Mouse (Mus musculus) kidney, adult 11 months (tissue): ENCODE results near the gene Arsg.
"Not testable (repeated sequence)": the region's sequence is repeated elsewhere in the genome, so short reads cannot be mapped to it uniquely, and the experiment has no call there.

Source experiments
- DNase-seq: peaks from one replicate; pipeline ENCODE4 v3.0.0; 2022

The Arsg gene

DNA sequence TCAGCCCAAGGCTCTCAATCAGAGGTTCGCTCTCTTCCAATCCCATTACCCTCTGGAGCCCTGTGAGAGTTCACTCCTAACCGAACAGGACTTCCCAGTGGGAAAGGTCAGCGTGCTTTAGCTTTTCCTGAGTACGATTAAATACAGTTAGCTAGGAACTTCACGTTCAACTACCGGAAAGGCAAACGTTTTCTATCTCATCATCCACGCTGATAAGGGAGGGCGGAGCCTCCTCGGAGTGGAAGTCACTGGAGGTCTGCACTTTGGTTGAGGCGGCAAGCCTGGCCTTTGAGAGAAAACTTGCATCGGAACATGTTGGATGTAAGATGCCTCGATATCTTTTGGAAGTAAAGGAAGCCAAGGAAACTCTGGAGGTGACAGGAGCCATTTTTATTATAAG, 113.8 kb downstream of the Arsg start:
- no peak for DNase-seq

DNA sequence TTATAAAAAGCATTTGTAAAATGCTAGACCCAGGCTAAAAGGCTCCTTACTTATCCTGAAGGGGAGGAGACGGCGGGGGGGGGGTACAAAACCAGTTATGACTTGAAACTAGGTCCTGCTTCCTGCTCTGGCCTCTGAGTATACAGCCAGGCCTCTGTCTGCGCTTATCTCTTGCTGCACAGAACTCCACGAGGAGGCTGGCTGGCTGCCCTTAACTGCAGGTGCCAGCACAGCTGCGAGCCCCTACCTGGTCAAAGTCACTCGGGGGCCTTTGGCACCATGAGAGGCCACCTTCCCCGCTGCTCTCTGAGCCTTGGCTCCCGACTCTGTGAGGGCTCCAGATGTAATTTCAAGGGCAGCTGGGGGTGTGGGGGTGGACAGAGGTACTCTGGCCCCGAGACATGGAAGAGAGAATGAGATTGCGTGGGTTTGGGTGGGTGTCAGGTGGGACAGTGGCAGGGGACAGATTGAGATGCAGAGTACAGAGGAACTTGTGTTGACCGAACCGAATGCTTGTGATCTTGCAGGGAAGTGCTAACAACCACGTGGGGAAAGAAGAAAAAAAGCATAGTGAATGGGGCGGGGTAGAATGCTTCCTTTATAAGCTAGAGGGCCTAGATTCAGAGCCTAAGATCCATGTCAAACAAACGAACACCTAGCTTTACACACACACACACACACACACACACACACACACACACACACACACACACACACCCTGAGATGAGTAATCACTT, 114.6 kb downstream of the Arsg start:
- no peak for DNase-seq

DNA sequence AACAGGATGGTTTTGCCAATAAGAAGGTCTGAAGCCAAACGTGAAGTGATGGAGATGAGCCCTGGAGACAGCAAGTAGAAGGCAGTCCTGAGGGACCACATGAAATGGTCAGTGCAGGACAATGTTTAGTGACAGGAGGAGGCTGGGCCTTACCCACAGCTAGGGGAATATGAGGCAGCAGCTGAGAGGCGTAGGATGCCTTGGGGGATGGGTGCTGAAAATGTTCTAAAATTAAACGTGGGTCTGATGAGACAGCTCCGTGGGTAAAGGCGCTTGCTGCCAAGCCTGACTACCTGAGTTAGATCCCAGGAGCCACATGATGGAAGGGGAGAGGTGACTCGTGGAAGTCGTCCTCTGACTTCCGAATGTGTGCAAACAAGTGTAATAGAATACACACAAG, 116.8 kb downstream of the Arsg start:
- DNase-seq, result no peak

DNA sequence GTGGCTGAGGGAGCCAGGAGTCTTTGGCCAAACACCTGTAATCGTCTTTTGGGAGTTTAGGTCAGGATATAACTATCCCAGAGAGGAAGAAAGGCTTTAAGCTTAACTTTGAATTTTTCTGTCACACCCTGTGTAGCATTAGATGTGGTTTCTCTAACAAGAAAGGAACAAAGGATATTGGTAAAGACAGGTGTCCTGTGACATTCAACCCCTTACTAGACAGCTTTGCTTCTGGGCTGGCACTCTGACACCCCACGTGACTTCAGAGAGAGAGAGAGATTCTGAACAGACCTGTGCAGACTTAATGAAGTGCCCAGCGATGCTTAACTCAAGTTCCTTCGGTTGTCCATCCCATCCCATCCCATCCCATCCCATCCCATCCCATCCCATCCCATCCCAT, 118.3 kb downstream of the Arsg start:
- no peak for DNase-seq

DNA sequence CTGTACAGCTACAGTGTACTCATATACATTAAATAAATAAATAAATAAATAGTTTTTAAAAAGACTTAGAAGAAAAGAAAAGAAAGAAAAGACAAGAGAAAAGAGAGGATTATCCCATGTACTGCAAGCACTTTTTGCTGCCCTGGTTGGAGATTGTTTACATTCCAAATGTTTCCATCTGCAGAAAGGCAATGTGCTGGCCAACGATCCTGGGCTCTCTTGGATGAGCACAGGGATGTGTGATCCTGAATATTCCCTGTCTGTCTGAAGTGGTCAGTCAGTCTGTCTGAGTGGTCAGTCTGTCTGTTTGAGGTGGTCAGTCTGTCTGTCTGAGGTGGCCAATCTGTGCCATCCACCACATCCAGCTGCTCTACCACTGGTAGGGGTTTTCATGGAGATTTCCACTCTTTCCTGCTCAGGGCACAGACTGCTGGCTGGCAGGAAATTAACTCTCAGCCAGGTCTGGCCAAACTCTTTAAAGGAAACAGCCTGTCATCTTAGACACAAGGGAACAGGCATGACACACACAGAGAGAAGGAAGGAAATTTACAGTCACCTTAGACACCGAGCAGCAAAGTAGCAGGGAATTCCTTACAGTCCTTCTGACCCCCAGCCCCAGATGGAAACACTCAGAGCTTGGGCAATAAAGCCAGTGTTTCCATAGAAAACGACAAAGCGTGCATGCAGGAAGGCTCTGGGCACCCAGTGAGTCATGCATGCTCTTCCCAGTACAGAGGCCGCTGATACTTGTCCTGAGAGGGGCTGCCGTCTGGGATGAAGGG, 120.2 kb downstream of the Arsg start:
- DNase-seq, result no peak

DNA sequence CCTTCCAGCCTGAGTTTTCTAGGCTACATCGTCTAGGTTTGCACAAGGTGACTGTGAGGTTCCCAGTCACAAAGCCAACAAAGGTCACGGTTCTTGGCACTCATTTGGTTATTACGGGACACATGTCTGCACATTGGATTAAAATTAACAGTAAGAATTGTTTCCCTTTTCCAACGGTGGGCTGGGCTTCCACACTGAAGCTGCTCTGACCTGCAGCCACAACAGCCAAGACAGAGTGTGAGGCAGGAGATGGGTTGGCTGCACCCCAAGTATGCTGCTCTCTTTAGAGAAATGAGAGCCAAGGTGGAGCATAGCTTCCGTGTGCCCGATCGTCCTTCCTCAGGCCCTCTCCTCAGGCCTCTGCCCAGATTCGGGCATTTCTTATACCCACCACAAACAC, 121.6 kb downstream of the Arsg start:
- DNase-seq, result peak; percentile 37

DNA sequence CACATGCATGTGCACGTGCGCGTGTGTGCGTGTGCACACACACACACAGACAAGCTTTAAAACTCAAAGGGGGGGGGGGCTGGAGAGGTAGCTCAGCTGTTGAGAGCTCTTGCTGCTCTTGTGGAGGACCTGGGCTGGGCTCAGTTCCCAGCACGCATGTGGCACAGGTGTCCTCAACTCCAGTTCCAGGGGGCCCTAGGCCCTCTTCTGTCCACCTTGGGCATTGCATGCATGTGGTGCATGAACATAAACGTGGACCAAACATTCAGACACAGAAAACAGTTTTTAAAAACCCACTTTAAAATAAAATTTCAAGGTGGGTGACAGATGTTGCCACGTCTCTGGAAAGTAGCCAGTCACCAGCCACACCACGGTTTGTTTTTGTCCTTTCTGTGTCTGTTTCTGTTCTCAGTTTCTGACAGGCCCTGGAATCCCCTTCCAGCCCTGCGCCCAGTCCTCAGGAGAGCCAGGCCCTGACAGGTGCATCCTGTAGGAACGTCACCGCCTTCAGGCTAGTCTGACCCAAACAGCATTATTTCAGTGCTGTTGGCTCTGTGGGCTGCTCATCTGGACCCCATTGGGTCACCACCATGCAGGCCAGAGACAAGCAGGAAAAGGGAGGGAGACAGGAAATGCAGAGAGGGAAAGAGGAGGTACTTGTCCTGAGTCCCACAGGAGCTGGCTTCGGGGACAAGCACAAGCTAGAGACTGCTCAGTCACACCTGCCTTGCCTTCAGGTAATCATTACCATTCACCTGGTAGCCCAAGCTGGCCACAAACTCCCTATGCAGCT, 125.8 kb downstream of the Arsg start:
- DNase-seq, result no peak

DNA sequence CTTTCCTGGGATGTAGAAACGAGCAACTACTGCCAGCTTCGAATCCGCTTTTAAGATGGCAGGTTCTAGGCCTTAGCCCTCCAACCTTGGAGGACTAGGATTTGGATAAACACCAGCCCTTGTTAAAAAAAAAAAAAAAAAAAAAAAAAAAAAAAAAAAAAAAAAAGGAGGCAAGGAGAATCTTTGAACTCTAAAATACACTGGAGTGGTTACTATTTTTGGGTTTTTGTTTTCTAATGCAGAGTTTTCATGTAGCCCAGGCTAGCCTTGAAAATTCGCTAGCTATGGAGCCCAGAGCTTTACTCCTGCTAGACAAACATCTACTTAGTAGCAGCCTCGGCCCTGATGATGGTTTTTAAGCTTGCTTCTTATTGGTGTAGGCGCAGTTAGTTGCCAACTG, 134.4 kb downstream of the Arsg start:
- DNase-seq, result no peak

DNA sequence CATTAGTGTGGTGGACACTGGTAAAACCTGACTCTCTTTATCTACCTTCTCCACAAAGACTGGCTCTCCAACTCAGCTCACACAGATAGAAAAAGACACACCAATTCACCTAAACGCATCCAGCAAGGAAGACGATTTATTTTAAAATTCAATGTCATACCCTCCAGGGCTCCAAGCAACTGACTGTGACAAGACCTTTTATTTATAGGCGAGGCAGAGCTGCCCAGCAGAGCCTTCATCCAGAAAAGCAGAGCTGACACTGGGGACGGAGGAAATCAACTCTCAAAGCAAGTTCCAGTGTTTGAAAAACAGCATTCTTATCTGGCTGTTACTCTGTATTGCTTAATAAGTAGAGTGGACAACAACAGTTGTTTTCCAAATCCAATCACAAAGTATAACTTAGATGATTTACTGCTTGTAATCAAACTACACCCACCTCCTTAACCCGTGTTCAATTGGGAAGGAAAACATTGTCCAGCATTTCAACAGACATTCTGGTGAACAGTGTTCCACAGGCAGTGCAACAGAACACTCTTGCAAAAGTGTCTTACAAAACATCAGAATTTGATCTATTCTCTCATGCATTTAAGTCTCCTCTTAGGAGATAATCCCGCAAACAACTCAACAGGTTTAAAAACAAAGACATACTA, 135.9 kb downstream of the Arsg start:
- DNase-seq, result no peak

DNA sequence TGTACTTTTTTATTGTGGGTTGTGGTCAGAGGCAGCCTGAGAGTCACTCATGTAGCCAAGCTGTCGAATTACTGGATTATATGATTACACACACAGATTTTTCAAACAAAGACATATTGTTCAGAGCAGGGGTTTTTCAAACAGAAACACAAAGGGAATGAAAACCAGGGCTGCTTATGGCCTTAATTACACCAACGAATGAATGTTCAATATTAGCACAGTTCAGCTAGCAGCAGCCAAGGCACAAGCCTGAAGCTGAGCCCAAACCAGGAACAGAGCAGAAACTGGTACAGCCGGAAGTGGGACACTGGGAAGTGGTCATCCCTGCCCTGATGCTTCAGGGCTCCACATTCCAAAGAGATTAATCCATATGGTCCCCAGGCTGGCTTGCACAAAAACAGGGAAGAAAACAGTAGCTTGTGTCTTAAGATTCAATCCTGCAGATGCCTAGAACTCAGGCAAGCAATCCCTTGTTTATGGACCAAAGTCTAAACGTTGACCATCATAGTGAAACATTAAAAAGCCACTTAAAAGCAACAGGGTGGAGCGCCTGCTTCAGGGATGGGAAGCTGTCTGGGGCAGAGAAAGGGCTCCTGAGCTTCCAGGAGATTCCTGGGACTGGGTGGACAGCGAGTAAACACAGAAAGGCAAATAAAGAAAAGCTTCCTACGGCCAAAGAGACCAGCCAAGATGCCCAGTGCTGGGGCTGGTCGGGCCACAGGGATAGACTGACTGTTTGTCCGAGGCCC, 137.0 kb downstream of the Arsg start:
- peak; percentile 53 for DNase-seq

DNA sequence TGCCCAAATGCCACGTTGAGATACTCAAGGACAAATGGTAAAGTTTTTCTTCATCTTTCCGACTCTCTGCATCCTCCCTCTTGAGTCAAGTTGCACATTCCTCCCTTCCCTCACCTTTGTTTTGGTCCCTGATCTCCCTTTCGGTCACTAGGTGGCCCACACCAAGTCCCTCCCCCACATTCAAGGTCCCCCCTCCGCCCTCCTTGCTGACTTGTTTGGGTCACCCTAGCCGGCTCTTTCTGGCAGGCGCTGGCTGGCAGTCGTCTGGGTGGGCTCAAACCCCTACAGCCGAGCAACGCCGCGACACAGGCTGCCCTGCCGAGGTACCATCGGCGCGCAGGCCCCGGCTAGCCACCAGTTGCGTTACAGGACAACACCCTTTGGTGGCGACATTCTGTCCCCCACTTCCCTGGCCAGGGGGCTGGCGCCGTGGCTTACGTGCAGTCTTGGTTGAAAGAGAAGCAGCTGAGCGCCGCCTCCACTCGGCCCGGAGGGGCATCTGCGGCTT, 137.7 kb downstream of the Arsg start:
- DNase-seq, result no peak

DNA sequence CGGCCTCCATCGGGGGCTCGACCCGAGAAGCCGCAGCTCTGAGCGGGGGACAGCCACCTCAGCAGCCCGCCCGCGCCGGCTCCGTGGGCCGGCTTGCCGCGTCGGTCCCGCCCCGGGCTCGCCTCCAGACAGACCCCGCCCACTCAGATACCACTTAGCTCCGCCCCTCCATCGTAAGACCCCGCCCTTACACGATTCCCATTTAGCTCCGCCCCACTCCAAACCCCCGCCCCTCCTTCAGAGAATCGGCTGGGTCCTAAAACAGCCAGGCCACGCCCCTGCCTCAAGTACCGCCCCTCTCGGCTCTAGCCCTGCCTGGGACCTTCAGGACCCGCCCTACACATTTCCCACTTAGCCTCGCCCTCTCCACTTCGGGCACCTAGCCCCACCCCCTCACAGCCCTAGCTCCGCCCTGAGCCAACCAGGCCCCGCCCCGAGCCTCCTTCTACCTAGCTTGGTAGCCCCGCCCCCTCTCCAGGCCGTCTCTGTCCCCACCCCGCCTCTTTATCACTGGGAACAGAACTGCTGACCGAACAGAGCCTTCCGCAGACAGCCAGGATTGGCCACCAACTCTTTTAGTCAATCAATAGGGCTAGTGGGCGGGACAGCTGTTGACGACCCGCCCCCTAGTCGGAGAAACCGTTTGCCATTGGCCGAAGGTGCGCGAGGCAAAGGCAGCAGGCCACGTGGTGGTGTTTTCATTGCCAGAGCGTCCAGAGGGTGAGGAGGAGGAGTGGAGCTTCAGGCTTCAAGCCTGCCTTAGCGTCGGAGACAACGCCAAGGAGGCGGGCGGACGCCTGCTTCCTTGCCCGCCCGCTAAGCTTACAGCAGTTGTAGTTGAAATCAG, 138.4 kb downstream of the Arsg start, which contains the start of gene Wipi1:
Wipi1 (minus strand) TSS at position 665 of the 847 bp plus-strand sequence.
- peak; percentile 100 for DNase-seq

DNA sequence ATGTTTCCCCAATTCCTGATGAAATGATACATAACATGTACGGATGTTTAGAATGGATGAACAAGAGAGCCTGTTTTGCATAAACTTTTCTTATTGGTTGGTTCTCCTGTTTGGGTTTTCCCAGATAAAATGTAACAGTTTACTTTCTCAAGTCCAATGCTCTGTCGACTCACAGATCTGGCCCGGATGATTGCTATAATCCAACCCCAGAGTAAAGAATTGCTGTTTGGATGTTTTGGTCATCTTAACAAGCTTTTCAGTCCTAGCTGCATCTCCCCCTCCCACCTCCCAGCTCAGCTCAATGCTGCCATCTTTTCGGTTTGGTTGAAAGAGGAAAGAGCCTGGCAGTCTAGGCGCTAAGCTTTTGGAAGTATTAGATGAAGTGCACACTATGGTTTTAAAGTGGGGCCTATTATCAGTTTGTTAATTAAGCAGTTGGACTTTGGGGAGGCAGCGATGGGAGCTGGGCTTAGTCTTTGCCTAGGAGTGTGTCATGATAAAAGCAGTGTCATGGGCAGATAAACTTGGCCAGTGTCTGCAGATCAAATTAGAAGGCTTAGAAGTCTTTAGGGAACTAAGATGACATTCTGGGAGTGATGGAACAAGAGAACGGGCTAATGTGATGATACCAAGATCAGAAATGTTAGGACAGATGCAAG, 139.8 kb downstream of the Arsg start:
- DNase-seq, result no peak

DNA sequence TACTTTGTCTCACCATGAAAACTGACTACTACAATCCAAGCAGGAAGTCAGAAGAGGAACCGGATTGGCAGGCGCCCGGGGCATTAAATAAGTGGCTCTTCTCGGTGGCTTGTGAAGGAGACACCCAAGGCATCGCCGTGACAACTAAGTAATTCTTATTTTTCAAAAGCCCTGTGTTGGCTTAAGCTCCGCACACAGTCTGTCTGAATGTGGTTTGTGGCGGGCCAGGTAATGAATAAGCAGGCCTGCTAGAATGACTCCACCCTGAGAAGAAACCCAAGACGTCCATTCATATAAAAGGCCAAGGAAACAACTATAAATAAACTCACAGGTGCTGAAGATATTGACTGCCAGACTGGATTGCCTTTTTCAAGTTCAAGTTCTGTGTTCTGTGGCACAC, 142.1 kb downstream of the Arsg start:
- DNase-seq, result no peak

DNA sequence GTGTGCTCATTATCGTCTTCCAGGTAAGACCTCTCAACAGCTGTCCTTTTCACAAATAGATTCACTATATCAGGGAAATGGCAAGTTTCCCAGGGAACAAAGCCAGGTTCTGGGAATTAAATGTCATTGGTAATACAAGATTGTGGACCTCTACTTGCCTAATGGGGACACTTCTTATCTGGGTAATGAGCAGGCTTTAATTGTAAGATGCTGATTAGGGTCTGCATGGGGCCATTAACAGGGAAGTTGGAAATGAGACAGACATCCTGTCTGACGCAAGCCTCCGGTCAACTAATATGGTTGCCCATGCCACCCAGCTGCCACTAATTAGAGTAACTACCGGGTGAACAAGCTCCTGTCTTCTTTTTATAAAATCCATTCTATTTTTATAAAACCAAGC, 143.2 kb downstream of the Arsg start:
- DNase-seq, result no peak

DNA sequence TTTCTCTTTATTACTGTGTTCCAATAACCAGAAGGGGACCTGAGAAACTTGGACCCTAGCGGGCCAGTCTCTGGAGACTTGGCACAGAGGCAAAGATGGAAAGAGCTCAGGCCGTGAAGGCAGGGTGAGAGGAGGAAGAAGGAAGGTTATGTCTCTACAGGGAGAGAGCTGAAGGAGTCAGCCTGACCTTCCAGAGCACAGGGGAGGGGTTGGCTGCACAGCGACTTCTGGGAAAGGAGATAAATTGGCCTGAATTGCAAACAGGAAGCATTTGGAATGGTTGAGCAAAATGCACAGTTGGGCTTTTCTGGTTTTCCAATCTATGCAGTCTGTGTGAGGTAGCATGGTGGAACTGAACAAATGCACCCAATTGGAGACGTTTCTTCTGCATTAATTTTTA, 143.6 kb downstream of the Arsg start:
- no peak for DNase-seq

DNA sequence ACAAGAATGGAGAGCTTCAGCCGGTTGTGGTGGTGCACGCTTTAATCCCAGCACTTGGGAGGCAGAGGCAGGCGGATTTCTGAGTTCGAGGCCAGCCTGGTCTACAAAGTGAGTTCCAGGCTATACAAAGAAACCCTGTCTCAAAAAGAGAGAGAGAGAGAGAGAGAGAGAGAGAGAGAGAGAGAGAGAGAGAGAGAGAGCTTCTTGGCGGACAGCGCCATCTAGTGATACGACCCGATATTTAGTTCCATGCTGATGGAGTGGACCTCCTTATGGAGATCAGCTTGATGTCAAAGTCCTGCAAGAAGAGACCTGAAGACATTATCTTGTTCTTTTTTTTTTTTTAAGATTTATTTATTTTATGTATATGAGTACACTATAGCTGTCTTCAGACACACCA, 145.9 kb downstream of the Arsg start:
- not testable (repeated sequence) for DNase-seq

DNA sequence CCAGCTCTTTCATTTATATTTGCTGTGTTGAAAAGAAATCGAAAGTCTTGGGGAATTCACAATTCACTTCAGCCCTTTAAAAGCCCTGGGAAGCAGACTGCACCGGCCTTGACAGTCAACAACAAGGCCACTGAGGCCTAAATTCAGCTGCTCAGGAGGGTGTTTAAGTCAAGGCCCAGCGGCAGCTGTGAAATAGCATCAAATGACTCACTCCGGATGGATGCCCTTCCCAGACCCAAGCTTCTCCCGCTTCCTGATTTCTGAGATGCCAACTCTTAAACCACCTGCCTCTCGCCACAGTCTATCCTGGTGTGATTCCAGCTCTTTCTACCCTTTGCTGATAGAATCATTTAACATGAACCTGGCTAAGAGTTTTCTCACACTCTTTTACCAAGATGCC, 147.2 kb downstream of the Arsg start:
- no peak for DNase-seq

DNA sequence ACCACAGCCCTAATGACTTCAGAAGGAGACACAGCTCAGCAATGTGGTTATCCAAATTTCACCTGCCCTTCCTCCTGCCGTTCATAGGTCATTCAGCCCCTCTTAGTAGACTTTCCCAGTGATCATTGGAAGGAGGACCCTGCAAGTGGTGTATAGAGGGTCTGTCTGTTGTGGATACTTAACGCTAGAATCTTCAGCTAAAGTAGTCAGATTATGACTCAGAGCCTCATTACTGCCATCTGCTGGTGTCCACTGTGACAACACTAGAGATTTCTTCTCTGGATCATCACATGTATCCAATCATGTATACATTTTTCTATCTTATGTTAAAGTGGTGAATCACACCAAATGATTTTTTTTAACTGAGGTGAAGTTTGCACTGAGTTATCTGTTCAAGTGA, 148.0 kb downstream of the Arsg start:
- DNase-seq, result no peak

DNA sequence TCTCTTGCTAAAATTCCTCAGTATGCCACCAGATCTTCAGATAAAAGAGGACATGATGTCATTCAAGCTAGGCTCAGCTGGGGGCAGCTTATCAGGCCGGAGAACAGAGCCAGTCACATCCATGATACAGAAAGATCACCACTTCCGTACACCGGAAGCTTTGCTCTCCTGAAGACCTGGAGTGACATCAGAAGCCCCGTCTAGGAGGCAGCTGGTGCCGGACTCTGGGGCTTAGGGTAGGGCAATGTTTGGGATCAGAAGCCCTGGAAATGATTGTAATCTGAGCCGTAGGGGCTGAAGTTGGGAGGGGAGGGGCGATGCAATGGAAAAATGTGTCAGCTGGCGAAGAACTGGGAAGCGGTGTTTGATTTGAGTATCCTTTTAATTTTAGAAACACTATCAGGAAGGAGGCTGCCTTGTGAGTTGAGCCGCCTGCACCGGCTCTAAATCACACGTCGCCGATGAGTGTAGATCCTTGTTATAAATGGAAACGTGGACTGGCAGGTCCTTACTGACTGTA, 149.4 kb downstream of the Arsg start:
- DNase-seq, result peak; percentile 33
